Mouse (Mus musculus) hematopoietic stem cell, adult 5-6 weeks (primary cell): ENCODE results near the gene Elf2. TPM values are rescaled to one million over a fixed set of nuclear protein-coding genes. Genes with fewer than 3 reads are reported as not detected.

Experiments used
- ATAC-seq, 2 experiments: fragments of 125-278 bp in 1 of 2; replicated peaks in 1 of 2; 2 replicates each; pipeline ENCODE4 v1.8.0; 2016 to 2017; ENCODE audit warnings: inconsistent platforms in 2 of 2, mild to moderate bottlenecking in 2 of 2, moderate number of reproducible peaks in 2 of 2, low read depth in 1 of 2, moderate TSS enrichment in 1 of 2; ENCODE audit not compliant: low FRiP score in 2 of 2, poor library complexity in 2 of 2, severe bottlenecking in 2 of 2, insufficient read depth in 1 of 2, low TSS enrichment in 1 of 2
- total RNA-seq: library from RNA; stranded (forward); fragments of 172-1452, 232-1000 nt; gene quantifications from 2 replicates; pipeline ENCODE4 v1.2.3, GENCODE M21; 2017

Elf2 gene
- total RNA-seq, 1 experiment from 2014 or later, result 205 TPM

DNA sequence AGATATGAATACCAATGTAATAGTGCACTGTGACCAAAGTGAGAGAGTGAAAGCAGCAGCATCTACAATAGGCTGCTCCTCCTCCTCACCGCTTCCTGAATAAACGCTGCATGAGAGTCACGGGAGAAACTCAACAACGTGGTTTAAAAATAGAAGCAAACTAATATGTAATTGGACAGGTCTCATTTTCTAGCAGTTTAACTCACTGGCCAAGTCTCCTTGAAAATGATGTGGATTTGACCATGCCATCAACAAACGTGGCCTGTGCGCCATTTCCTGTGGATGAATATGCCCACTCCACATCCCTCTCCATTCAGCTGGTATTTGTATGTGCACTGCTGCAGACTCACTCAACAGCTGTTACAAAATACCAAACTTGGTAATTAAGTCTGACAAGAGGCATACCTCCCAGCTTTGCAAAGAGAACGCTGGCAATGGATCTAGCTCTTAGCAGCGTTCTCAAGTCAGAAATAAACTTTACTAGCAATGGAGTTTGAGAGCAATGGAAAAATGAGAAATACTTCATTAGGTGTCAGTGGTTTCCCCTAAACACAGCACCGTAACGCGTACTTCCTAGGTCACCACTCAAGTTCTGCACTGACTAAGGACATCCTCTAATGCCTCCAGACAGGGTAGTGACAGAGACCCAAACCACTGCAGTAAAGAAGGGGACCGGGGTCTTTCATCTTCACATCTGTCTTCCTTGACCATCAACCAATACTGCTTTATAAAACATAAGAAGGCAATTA, 70.2 kb downstream of the Elf2 start:
- ATAC-seq, result peak; percentile 75 to 78

DNA sequence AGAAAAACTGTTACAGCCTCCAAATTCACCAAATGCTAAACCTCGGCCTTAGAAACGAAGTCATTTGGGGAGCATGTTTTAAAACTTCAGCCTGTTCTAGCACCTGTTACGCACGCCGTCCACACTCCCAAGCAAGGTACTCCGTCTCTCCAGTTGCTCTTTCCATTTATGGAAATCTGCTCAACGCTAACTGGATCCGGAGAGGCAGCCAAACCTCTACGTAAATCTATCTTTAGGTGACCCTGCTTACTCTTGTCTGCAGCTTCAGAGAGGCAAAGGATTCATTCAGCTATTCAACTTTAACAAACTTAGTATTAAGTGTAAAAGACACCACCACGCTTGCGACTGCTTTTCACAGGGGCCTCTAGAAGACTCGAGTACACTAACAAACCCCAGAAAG, 72.0 kb downstream of the Elf2 start:
- ATAC-seq, result no peak

DNA sequence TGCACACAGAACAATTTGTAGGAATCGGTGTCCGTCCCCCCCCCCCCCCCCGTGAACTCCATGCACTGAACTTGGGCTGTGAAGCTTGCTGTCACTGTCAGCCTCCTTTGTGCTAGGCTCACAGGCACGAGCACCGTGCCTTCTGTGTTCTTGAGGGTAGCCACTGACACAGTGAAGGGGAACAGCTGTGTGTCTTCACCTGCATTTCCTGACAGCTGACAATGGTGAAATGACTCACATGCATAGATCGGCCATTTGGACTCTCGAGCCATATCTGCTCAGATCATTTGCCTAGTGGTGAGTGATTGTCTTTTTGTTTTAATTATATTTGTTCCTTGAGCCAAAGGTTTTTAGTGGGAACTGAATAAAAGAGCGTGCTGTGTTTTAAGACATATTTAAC, 77.5 kb downstream of the Elf2 start:
- no peak for ATAC-seq

DNA sequence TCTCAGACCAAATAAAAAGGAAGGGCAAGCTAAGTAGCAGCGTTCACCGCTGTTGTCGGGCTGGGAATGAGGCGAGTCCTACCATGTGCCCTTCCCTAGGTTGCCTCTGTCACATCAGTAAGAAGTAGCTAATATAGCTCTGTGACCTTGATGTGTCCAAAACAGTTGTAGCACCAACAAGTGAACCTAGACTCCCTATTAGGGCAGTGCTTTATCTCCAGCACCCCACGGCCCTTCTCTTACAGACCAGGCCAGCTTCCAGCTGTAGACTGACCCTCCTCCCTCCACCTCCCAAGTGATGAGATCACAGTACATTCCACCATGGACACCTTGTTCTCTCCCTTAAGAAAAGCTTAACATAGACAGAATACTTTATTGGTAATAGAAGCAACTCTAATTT, 82.4 kb downstream of the Elf2 start:
- ATAC-seq, result no peak

DNA sequence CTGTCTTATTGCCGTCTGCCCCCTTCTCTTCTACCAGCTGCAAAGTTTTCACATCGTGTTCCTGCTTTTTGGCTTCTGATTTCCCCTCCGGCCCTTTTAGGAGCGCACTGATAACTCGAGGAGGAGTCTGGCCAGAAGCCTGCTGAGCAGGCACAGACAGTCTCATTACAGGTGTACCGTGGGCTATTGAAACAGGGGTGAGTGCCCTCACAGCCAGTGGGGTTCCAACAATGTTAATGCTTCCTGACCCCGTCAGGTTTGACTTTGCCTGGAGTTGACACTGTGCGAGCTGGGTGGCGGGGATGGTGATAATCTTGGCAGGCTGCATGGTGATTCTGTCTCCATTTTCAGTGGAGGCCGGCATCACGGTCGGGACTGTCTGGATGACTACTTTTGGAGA, 84.0 kb downstream of the Elf2 start:
- no peak for ATAC-seq

DNA sequence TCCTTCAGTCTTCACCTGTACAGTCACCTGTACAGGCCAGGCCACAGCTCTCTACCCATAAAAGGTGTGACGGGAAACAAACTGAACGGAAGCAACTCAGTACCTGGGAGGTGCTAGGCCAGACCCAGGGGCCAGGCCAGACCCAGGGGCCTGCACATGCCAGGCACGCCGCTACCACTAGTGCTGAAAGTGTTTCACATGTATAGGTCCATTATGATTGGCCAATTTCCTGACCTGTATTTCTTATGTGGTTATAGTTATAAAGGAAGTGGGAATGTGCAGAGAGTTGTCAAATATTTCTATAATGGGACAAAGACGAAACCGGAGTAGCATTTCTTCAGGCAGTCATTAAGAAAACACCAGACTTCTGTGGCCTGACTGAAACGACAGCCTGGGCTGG, 85.7 kb downstream of the Elf2 start:
- peak in 1 of 2 experiments; percentile 55; a peak in 1 of 4 replicates for ATAC-seq

DNA sequence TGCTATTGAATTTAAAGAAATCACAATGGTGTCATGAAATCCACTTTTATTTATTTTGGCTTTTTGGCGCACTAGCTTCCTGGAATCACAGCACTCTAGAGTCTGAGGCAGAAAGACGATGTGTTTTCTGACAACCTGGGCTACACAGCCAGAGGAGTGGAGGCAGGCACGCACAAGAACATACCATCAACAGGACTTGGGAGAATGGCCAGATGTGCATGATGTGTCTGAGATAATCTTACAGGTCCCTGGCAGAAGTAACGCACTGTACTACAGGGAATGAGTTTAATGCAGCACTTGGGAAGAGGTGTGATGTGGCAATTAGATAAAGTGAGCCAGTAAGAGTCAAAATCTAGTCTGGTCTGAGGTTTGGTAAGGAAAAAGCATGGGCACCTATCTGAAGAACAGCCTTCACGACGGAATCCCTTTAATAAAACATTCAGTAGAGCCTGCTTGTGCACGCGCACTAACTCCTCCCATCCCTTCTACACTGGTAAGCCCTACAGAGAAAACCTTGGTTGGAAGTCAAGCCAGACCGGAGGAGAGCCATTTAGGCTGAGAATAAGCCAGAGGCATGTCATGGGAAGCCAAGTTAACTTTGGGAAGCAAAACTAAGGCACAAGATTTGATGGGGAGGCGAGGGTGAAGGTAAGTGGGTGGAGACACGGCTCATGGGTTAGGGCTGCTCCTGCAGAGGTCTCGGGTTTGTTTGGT, 87.6 kb downstream of the Elf2 start:
- ATAC-seq, result no peak

DNA sequence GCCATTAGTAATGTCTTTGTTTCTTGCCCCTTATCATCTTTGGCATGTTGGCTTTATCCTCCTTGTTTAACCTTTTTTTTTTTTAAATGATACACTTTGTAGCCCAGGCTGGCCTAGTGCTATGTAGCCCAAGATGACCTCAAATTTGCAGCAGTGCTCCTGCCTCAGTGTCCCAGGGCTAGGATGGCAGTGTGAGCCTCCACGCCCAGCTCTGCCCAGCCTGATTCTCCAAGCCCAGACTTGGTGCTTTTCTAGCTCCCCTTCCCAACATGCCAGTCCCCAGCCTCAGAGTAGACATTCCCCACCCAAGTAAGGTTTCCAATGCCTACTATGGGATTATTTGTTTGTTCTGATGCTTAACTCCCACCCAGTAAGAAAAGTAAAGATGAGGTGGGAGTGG, 88.2 kb downstream of the Elf2 start:
- no peak for ATAC-seq

DNA sequence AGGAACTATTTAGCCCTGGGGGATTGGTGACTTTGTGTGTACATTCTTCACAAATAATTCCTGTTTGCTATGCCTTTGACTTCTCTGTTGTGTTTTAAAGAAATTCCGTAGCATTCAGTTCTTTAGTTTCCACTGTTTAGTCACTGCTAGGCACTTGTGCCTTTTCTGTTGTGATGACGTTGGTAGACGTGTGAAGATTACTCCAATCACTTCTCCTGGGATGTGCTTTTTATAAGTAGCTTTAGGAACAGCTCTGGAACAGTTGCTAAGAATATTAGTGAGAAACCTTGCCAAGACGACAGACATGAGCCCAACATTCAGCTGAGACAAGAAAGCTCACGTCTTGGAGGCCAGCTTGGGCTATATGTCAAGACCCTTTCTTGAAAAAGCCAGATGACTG, 89.4 kb downstream of the Elf2 start:
- ATAC-seq, result no peak

DNA sequence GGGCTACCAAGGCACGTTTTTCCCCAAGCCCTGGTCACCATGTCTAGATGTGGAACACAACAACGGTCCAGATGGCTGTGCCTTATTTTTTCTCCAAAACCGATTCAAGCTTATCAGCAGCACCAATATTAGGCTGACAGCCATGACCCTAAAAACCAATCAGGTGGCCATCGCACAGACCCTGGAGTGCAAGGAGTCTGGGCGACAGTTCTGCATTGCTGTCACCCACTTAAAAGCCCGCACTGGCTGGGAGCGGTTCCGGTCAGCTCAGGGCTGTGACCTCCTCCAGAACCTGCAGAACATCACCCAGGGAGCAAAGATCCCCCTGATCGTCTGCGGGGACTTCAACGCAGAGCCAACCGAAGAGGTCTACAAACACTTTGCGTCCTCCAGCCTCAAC, 90.6 kb downstream of the Elf2 start:
- no peak for ATAC-seq

DNA sequence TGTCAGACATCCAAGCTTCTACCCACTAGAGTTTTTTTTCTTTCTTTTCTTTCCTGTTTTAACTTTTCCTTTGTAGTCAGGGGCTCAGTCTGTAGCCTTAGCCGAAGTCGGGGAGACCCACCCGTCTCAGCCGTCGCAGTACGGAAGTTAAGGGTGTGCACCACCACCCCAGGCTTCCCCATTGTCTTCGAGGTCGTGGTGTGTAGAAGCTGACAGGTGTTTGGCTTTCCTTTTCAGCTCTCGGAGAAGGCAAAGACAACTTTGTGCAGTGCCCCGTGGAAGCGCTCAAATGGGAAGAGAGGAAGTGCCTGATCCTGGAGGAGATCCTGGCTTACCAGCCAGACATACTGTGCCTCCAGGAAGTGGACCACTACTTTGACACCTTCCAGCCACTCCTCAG, 91.0 kb downstream of the Elf2 start:
- no peak for ATAC-seq

DNA sequence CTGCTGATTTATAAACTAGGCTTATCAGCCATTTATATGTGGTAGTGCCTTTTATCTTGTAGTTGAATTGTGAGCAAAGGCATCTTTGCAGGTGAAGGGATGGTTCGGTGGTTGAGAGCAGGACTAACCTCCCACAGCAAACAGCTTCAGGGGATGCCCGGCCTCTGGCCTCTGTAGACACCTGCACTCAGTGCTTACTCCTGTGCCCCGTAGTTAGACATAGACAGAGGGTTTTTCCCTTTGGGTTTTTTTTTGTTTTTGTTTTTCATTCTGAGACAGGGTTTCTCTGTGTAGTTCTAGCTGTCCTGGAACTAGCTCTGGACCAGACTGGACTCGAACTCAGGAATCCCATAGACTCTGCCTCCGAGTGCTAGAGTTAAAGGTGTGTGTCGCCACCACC, 91.9 kb downstream of the Elf2 start:
- no peak for ATAC-seq

DNA sequence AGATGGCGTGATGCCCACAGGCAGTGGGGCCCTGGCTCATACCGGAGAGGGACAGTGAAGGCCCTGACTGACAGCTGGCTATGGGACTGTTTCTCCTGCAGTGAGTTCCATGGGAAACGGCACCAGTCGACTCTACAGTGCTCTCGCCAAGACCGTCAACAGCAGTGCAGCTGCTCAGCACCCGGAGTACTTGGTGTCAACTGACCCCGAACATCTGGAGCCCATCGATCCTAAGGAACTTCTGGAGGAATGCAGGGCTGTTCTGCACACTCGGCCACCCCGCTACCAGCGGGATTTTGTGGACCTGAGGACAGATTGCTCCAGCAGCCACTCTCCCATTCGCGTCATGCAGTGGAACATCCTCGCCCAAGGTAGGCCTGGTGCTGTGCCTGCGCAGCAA, 92.8 kb downstream of the Elf2 start:
- no peak for ATAC-seq

DNA sequence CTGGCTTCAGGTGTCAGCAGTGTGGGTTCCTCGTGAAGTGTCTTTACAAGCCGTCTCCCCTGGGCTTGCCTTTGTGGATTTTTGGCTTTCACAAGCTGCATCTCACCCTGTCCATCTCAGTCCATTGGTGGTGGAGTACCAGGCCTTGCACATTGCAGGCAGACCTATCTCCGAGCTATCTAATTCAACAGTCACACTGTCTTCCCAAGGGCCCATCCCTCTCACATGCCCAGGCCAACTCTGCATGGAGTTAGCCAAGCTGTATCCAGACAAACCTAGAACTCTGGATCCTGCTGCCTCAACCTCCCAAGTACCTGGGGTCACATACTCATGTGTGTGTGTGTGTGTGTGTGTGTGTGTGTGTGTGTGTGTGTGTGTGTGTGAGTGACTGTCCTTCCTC, 100.9 kb downstream of the Elf2 start:
- no peak for ATAC-seq

DNA sequence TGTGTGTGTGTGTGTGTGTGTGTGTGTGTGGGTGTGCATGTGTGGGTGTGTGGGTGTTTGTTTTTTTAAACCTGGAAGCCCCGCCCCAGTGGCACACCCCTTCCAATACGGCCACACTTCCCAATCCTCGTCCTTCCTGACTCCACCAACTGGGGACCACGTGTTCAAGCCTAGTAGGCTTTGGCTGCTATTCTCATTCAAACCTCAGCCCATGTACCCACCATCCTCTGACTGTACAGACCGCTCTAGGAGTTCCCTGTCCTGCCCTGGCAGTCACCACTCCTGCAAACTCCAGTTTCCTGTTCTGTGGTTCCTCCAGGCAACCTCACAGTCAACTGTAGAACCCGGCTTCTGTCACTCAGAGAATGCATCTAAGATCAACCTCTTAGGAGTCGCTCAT, 101.9 kb downstream of the Elf2 start:
- ATAC-seq, result peak; percentile 81 to 84

DNA sequence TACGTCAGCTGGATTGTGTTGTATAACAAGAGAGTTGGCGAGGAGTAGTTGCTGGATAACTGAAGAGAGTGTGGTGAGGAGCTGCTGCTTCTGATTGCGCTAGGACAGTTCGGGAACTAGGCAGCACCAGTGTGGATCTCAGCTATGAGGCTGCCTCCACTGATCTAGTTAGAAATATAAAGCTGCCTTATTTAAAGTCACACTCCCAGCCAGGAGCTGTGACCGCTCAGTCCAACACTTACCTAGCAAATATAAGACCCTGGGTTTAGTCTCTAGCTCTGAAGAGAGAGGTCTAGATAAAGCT, 105.8 kb downstream of the Elf2 start:
- ATAC-seq, result no peak

DNA sequence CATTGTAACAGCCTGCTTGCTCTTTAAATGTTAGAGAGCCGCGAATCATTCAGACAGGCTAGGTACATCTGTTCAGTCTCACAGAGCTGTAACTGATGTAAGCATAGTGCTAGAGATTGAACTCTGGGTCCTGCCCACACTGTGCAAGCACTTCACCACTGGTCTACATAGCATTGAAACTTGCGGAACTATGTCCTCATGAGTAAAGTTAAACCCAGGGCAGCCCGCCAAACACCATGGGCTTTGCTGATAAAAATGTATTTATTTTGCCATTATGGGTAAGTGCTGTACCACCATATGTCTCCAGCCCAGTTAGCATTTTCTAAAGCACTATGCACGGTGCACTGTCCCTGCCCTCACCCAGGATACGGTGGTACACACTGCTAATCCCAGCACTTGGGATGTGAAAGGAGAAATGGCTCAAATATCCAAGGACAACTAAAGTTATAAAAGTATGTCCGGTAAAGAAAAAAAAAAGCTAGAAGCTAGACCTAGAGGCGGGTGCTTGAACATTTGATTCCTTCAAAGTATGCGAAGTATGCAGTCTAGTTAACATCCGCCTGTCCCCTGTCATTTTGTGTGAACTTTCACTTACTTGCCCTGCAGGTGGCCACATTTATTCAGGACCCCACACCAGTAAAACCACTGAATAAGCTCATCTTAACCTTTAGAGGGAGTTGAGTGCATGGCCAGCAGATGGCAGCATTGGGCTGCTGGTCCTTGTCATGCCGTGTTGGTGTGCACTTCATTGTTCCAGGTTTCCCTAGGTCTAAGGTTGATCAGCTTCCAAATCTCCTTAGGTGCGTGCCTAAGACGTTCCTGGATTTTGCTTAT, 106.3 kb downstream of the Elf2 start:
- ATAC-seq, result peak; percentile 68 to 79

DNA sequence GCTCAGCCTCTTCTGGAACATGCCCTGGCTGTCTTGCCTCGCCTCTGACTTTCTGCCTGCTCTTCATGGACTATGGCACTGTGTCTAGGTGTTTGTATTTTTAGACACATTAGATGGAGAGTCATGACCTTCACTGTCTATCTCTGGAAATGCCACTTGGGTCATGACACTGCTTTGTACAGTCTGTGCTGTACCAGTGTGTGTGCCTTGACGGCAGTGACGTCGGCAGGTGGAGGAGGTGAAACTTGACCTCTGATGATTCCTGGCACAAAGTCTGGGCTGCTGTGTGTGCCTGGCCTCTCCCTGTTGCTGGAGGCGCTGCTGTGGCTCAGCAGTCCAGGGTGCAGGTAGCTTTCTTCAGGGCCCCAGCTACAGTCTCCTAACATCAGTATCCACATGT, 107.0 kb downstream of the Elf2 start:
- no peak for ATAC-seq
